Mouse (Mus musculus) 416B (cell line): ENCODE data around the gene Asic1.

ENCODE experiments used
- DNase-seq: peaks from one replicate; pipeline ENCODE4 v3.0.0; 2011; ENCODE audit warnings: low read depth

The Asic1 gene

DNA sequence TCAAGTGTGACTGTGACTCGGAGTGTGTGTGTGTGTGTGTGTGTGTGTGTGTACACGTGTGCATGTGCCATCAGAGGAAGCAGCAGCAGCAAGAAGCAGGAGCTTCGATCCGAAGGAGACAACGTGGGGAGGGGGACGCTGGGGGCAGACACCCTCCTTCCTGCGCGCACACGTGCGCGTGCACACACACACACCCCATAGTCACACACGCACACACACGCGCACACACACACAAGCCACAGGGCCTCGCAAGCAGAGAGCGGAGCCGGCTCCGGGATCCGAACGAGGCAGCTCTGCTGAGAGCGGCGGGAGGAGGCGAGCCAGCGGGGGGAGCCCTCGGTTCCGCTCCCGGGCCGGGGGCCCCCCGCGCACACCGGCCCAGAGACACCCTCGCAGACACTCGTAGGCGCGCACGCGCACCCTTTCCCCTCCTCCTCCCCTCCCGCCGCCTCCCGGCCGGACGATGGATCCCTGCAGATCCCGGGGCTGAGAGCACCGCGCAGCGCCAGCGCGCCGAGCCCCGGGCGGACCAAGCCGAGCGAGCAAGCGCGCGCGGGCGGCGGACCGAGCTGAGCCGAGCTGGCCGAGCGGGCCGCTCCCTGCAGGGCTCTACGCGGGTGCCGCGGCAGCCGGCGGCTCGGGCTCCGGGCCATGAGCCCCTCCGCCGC lies at the start of gene Asic1:
Gene Asic1, plus strand, starts transcription at position 215 of the 668 bp plus-strand sequence.
- no peak for DNase-seq

DNA sequence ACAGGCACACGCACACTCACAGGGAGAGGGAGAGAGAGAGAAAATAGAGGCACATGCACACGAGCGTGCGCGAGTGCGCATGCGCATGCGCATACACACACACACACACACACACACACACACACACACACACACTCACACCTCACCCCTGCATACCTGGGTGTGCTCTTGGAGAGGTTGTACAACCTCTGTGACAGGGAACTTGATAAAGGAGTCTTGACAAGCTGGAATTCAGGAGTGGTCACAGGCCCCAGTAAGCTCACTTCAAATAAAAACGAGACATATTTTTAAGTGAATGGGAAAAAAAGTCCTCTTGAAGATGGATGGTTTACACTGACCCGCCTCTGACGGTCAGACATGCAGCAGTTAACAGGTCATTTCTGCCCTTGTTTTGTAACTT lies 48.1 kb upstream of the Asic1 start:
- DNase-seq, result no peak

DNA sequence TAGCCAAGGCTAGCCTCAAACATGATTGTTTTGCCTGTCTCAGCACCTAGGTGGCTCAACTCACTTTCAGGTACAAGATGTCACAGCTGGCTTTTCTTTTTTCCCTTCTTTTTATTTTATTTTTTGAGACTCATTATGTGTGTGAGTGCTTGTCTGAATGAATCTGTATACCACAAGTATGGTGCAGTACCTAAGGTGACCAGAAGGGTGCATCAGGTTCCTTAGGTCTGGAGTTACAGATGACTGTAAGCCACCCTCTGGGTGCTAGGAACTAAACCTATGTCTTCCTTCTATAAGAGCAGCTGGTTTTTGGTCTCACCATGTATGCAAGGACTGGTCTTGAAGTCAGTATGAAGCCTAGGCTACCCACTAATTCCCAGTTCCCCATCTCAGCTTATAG lies 38.5 kb upstream of the Asic1 start:
- peak; percentile 54 for DNase-seq

DNA sequence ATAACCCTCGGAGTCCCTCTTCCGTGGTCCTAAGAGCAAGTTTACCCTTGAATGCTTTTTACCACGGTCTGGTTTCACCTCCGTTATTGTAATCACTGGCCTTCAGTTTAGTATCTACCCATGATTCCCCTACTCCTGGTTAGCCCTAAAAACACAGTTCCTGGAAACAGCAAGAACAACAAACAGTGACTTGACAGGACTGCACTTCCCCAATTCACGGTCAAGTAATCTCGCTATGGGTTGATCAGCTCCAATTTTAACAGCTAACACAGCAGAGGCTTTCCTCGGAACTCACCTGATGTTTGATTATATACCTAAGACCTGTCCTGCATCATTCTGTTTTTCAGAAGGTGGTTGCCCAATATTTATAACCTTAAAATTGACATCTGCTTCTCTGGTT lies 35.5 kb upstream of the Asic1 start:
- no peak for DNase-seq

DNA sequence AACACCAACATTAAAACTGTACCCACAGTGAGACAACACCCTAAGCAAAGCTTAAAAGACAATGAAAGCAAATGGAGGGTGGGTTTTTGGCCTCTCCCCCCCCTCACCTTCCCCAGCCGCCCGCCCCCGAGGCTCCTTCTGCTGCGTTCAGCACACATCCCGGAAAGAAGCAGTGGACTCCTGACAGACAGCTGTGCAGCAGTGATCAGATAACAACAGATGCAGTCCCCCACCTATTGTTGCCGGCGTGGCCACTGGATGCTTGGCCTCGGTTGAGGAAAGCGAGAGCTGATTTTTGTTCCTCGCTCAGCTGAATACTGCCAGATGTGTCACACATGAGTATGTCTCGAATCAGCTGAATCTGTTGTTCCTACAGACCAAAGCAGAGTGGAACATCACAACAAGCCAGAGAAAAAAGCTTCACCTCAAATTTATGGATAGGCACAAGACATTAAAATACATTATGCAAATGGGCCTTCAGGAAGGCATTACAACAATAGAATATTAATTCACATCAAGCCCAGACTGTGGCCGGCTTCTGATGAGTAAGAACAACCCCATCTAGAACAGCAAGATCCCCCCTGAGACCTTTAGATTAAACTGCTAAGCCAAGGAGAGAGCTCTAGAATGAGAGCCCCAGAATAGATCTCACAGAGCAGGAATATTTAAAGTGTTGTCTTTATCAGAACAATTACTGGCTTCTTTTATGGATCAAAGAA lies 32.6 kb upstream of the Asic1 start:
- no peak for DNase-seq

DNA sequence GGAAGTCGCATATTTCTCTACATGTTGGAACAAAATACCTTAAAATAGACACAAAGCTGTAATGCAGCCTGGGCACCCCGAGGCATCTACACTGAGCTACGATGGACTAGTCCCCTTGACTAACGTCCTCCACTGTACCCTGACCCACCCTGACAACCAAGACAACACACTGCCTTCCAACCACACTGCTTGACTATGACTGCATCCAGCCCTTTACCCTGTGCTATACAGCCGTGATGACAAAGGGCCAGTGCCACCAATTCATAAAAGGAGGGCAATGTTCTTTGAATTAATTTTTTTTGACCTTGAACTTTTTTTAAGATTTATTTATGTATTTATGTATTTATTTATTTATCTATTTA lies 32.1 kb upstream of the Asic1 start:
- no peak for DNase-seq

DNA sequence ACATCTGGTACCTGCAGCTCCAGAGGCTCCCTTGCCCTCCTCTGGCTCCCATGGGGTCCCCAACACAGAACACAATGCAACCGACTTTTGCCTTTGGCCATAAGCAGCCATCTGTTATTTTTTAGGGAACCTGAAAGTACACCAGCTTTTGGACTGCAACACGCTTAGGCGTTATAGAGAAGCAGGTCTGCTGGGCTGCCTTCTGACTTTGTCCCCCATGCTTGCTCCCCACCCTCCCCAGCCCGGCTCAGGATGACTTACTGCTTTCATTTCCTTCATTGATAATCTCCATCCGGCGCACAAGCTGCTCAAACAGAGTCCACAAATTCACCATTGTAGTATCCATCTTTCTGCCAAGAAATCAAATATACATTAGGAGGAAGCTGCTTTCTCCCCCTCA lies 27.5 kb upstream of the Asic1 start:
- no peak for DNase-seq

DNA sequence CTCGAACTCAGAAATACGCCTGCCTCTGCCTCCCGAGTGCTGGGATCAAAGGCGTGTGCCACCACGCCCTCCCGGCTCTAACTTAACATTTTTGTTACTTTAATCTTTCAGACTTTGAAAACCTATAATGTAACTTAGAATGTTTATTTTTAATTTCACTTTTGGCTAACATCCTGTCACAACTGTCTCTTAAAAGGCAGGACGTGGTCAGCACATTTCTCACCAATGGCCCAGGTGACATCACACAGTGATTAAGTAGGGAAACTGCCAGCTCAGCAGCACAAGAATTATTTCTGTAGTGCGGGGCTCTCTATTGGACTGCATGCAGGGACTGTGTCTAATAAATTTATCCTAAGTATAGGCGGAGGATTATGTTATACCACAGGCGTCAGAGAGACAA lies 26.3 kb upstream of the Asic1 start:
- DNase-seq, result peak; percentile 49

DNA sequence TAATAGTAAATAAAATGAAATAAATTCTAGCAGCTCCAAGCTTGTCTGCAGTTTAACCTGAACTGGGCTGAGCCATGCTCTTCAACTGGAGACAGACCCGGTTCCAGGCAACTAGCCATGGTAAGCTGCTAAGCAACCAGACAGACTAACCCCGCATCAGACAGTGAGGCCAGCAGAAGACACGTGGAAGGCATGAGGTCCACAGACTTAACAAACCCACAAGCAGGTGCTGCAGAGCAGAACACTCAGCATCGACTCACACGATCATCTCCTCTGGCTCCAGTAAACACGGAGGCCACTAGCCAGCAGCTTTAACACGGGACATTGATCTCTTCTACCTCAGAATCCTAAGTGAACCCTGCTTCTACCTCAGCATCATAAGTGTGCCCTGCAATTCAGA lies 25.4 kb upstream of the Asic1 start:
- DNase-seq, result peak; percentile 31

DNA sequence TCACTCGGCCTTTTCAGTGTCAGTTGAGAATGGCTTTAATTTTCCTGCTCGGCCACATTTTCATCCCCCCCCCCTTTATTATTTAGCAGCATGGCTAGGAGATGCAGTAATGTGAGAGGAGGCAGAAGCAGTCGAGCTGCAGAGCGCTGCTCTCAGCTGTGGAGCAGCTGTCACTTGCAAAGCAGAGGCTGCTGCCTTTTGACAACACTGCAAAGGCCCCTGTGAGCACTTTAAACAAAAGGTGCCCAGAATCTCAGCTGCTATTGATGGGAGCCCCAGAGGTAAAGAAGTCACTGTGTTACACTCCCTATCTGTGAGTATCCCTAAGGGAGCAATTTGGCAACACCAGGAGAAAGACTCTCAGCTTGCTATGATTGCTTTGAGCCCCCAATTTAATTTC lies 21.8 kb upstream of the Asic1 start:
- no peak for DNase-seq

DNA sequence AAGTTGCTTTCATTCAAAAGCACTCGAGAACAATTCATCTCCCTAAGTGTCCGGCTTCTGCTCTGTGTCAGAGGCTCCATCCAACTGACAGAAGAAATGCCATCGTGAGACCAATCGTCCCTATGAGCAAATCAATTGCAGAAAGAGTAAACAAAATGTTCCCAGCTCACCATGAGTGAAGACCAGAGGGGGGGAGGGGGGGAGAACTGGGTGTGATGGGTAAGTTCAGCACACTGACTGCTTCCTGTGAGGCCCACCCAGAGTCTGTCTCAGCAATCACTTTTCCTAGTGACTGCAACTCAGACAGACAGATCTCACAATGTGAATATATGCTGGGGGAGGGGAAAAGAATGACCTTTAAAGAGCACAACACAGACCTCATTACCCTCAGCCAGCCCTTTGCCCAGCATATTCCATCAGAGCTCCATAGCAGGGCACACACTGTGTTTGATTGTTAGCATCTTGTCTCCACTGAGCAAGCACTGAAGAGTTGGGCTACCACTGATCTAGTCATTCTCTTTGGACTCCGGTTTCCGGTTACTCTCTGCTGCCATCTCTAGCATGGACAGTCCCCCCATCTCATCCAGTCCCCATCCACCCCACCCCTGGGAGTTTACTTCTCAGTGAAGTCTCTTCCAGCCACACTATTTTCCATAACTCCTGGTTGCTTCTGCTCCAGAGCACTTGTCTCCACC lies 21.0 kb upstream of the Asic1 start:
- no peak for DNase-seq

DNA sequence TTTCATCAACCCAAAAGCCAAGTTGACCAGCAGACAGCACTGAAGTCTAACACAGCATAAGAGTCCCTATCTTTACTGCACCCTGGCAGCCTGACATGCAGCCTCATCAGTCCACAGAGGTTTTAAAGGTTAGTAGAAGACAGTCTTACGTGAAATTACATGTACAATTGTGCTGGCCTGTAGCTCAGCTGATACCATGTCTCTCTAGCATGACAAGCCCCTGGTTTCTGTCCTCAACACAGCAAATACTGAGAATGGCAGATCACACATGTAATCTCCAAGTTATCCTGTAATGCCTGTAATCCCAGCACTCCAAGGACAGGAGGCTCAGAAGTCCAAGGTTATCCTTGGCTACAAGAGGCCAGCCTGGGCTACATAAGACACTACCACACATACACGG lies 19.9 kb upstream of the Asic1 start:
- no peak for DNase-seq

DNA sequence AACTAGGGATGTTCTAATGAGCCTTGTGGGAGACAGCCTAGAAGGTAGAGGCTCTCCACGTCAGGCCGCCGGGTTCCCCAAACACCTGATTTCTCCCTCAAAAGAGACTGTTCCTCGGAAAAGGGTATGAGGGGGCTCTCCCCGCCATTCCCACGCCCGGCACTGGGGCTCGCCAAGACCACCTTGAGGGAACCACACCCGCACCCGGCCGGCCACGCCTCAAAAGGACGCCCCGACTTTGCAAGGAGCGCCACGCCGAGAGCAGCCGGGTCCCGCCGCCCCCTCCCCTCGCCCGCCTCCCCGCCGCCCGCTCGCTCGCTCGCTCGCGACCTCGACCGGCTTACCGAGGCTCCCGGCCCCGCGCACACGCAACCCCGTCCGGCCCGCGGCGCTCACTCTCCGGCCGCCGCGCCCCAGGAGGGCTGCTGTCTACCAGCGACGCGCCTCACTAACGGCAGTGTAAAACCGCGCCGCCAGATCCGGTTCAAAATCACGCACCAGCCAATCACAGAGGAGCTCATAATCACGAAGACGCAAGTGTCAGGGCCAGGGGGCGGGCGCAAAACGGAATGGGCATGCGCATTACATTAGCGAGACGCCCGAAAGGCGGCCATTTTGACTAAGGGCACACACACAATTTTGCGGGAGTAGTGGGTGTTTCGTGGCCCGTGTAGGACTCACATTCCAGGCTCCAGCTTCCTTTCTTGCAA lies 18.9 kb upstream of the Asic1 start, which contains the start of gene Racgap1:
Gene Racgap1, minus strand, starts transcription at position 494 of the 710 bp plus-strand sequence.
- DNase-seq, result peak; percentile 97

DNA sequence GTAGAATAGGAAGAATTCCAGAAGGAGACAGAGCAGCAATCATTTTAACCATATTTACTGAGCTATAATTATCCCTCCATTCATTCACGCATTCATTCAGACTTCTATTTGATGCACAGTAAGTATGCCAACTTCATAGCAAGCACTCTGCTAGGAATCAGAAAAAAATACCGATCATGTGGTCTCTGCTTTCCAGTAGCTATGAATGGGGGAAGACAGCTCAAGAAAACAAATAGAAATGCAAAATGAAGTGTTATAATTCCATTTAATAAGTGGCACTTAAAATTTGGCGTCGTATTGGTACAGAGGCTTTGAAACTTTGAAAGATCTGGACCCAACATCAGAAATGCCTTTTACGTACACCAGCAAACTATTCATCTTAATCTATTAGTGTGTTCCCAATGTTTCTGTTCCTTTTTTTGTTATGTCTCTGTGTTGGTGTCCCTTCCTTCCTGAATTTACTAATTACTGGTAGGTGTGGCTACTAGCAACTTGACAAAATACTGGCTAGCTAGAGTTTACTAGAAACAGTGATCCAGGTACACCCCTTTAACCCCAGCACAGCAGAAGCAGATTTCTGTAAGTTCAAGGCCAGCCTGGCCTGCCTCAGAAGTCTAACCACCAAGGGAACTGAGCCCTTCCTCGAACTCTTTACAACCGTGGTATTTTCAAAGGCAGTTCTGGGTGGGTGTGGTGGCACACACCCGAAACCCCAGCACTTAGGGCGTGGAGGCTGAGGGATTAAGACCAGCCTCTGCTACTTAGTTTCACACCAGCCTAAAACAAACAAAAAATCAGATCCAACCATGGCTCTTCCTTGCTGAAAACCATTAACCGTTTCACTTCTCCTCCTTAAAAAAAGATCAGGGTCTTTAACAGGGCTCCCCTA lies 17.9 kb upstream of the Asic1 start:
- no peak for DNase-seq

DNA sequence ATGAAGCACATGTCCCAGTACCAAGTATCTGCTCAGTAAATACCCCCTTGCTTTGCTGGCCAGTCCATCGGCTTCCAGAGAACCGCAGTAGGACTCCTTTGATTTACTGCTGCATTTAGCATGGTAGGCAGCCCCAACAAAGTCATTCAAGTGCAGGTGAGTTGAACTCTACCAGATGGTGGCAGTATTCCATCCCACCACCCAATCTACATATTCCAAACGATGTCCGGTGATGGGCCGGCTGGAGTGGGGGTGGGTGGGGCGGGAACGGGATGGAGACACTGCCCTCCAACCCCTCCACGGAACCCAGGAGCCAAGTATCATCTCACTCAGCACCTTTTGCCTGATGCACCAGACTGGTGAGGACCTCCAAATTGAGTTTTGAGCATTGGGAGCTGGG lies 16.9 kb upstream of the Asic1 start:
- peak; percentile 44 for DNase-seq

DNA sequence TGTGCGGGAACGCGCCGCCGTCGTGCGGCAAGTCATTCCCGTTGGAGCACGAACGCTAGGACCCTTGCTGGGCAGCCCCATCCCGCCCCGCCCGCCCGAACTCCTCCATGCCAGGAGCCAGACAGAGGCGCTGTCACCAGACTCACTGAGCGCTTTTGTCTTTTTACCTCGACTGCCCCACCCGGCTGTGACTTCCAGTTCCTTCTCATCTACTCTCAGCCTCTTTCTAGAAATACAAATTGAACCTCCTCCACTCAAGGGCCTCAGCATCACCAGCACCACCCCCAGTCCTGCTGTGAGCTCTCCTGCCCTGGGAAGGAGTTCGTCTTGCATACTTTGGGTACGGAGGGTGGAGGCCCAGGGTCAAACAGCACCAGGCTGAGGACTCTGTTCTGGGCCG lies 16.3 kb upstream of the Asic1 start:
- no peak for DNase-seq

DNA sequence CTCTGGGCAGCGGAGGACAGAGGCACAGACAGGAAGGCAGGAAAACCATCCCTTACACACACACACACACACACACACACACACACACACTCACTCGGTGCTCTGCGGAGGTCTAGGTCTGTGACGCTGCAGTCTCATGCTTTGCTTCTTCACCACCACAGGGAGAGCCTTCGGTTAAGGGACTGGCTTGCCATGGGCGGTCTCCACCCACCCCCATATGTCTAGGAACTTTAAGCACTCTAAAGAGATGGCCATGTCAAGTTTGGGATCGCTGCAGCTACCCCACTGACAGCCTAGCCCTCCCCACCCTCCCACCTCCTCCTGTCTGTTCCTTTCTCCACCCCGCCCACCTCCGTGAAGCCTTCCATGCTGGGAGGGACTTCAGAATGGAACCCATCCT lies 14.2 kb upstream of the Asic1 start:
- peak; percentile 50 for DNase-seq

DNA sequence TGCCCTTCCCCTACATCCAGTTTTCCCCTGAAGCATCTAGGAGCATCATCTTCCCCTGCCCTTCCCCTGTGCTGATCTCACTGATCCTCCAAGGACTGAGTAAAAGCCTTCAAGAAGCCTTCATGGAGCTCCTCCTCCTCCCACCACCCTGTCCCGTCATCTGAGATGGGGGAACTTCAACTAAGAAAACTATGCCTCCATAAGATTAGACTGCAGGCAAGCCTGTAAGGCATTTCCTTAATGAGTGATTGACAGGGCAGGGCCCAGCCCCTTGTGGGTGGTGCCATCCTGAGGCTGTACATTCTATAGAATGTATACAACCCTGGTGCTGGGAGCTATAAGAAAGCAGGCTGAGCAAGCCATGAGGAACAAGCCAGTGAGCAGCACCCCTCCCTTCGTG lies 11.7 kb upstream of the Asic1 start:
- DNase-seq, result no peak

DNA sequence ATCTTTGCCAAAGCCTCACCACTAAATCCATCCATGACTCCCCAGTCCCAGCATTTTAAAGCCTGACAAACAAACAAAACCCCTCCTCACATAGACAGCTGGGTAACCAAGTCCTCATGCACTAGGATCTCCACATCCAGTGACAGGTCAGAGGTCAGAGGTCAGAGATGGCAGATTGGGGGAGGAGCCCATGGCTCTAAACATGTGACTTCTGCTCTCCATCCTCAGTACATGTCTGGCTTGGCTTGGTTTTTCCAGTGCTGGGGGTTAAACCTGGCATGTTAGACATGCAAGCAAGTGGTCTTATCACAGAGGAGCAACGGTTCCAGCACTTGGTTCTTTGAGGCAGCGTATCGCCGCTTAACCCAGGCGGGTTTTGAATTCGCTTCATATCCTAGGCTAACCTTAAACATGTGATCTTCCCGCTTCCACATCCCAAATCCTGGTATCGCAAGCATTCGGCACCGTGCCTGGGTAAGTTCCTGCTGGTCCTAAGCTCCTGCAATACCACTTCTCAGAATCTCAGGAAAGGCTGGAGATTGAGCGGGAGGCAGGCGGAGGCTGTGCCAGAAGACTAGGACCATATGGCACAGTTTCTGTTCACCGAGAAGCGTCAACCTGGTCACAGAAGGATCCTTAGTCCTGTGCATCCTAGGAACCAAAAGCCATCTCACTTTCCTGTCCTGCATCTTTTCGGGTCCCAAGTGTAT lies 8.9 kb upstream of the Asic1 start:
- DNase-seq, result no peak

DNA sequence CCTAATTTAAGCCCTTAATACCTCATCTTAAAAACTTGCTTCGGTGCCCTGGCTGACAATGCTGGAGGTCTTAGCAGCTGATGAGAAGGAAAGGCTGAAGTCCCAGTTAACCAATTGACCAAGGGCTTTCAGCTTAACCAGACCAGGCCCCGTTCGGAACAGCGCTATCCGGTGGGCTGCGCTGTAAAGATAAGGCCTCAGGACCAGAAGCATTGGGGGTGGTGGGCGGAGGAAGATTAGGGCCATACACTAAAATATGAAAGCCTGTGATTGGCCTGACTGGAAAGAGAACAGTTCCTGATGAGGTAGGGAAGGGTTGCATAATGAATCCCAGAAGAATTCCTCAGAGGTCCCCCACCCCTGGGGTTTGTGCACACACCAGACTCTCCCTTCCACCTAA lies 7.8 kb upstream of the Asic1 start:
- DNase-seq, result no peak

DNA sequence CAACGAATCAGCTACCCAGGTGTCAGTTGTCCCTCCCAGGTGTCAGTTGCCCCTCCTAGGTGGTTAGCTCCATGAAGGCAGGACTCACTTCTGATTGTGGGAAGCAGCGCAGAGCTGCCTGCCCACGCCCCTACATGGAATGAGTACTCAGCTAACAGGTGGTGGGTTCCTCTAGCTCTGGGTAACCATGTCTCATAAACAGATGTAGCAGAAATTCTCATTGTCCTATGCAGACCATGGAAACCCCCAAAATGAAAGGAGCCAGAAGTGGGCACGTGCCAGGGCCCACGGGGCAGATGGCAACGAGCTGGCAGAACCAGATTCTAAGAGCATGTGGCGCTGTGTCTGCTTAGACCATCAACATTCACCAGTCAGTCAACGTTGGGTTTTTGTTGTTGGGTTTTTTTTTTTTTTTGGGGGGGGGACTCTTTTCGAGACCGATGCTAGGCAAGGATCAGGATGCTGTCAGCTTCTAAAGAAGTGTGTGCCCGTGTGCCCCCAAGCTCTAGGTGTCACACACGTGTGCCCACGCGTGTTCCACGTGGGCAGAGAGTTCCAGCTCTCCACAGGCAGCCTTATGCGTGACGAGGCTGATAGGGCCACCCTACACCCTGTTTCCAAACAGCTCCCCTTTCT lies 6.1 kb upstream of the Asic1 start:
- DNase-seq, result peak; percentile 45
